Mouse (Mus musculus) myocyte (in vitro differentiated cells): Measurements from ENCODE around the gene Pex10.

ENCODE experiments used
- E2F4 ChIP-seq: IDR thresholded peaks from one replicate; pipeline ENCODE4 v1.6.1; 2011; ENCODE audit warnings: mild to moderate bottlenecking, control low read depth, moderate library complexity; ENCODE audit not compliant: insufficient read depth
- MYOG ChIP-seq, 3 experiments: IDR thresholded peaks; one replicate each; pipeline ENCODE4 v1.6.1; 2011; ENCODE audit warnings: control low read depth in 2 of 3, low read depth in 2 of 3, mild to moderate bottlenecking in 2 of 3; ENCODE audit not compliant: insufficient read length in 2 of 3, control insufficient read depth in 1 of 3, insufficient read depth in 1 of 3
- POLR2A ChIP-seq: IDR thresholded peaks from one replicate; pipeline ENCODE4 v1.6.1; 2011; ENCODE audit warnings: low read depth, mild to moderate bottlenecking, control low read depth, moderate library complexity; ENCODE audit not compliant: insufficient read length
- POLR2AphosphoS2 ChIP-seq: IDR thresholded peaks from one replicate; pipeline ENCODE4 v1.6.1; 2011; ENCODE audit warnings: low read depth, control low read depth; ENCODE audit not compliant: insufficient read length

- TF ChIP-seq MYOG (IDR thresholded peaks at IDR 0.05; ENCODE audit: control insufficient read depth in 1 of 3, insufficient read depth in 1 of 3, insufficient read length in 2 of 3, low read depth in 2 of 3), result no peak
- no peak for TF ChIP-seq E2F4
- TF ChIP-seq POLR2A, result no peak
- no peak for TF ChIP-seq POLR2AphosphoS2
Observed at GRCm38 (mm10) chr4:155113766-155114410, 47.1 kb downstream of the Pex10 start.
